In genomic region chr7:118977167-118977543, GRCm38 (mm10) we compare ENCODE assay signal across 7 mouse cellular contexts. TPM values are rescaled to one million over a fixed set of nuclear protein-coding genes. Genes with fewer than 3 reads are reported as not detected.
A peak's percentile ranks its signal among the peaks of the same experiment; 100 is the strongest.
DNase-seq lines count a peak whose midpoint lies in the region; ATAC-seq and TF ChIP-seq lines count a peak whose summit lies in the region.

No protein-coding gene starts in this region.

- H3K9me3 ChIP-seq in heart, postnatal 0 days (replicated peaks; ENCODE audit: control insufficient read depth, low read length), result no peaks in the 10 kb centered on the region
- H3K9me3 ChIP-seq in heart, embryonic 10.5 days, result no peaks in the 10 kb centered on the region
- H3K9me3 ChIP-seq in forebrain, embryonic 13.5 days (replicated peaks), result no peaks in the 10 kb centered on the region
- H3K9me3 ChIP-seq in hindbrain, embryonic 12.5 days (replicated peaks), result no peaks in the 10 kb centered on the region
- H3K9me3 ChIP-seq in midbrain, embryonic 15.5 days, result no peaks in the 10 kb centered on the region

- H3K4me2 ChIP-seq in heart, postnatal 0 days (ENCODE audit: low read depth, low read length), result no peak overlapping the region
- peak overlapping the region; percentile 42; the same call in 1 of the 2 replicates for H3K4me2 ChIP-seq in forebrain, embryonic 13.5 days
- no peak overlapping the region for H3K4me2 ChIP-seq in hindbrain, embryonic 12.5 days (replicated peaks)
- no peak overlapping the region for H3K4me2 ChIP-seq in midbrain, embryonic 15.5 days

- no peak for TF ChIP-seq EP300 in heart, postnatal 0 days (IDR thresholded peaks at IDR 0.05; ENCODE audit: low read depth)

- H3K9ac ChIP-seq in heart, postnatal 0 days (replicated peaks; ENCODE audit: low read depth, low read length), result no peak overlapping the region
- no peak overlapping the region for H3K9ac ChIP-seq in forebrain, embryonic 13.5 days
- no peak overlapping the region for H3K9ac ChIP-seq in hindbrain, embryonic 12.5 days
- H3K9ac ChIP-seq in midbrain, embryonic 15.5 days, result no peak overlapping the region

- H3K27me3 ChIP-seq in heart, postnatal 0 days (ENCODE audit: control insufficient read depth, insufficient read depth, low read length), result no peaks in the 10 kb centered on the region
- H3K27me3 ChIP-seq in heart, embryonic 10.5 days (ENCODE audit: insufficient read depth, poor library complexity, severe bottlenecking), result 0 out of 2 replicates have a peak, but pooled peaks cover 5% of the 10 kb centered on the region
- H3K27me3 ChIP-seq in forebrain, embryonic 13.5 days, result no peaks in the 10 kb centered on the region
- H3K27me3 ChIP-seq in hindbrain, embryonic 12.5 days, result no peaks in the 10 kb centered on the region
- H3K27me3 ChIP-seq in midbrain, embryonic 15.5 days (replicated peaks), result no peaks in the 10 kb centered on the region

- no peak for TF ChIP-seq CTCF in heart, postnatal 0 days (IDR thresholded peaks at IDR 0.05; ENCODE audit: low read depth)

- H3K27ac ChIP-seq in heart, postnatal 0 days (ENCODE audit: low read depth), result peak overlapping the region; percentile 36; the same call in 1 of the 2 replicates
- H3K27ac ChIP-seq in heart, embryonic 10.5 days, result no peak overlapping the region
- H3K27ac ChIP-seq in forebrain, embryonic 13.5 days, result peak overlapping the region; percentile 52
- peak overlapping the region; percentile 60 for H3K27ac ChIP-seq in hindbrain, embryonic 12.5 days
- peak overlapping the region; percentile 70 for H3K27ac ChIP-seq in midbrain, embryonic 15.5 days

- no peak overlapping the region for H3K4me3 ChIP-seq in heart, postnatal 0 days (ENCODE audit: low read depth, low read length)
- H3K4me3 ChIP-seq in heart, embryonic 10.5 days, result no peak overlapping the region
- no peak overlapping the region for H3K4me3 ChIP-seq in forebrain, embryonic 13.5 days
- no peak overlapping the region for H3K4me3 ChIP-seq in hindbrain, embryonic 12.5 days
- H3K4me3 ChIP-seq in midbrain, embryonic 15.5 days, result no peak overlapping the region

- H3K36me3 ChIP-seq in heart, postnatal 0 days (replicated peaks; ENCODE audit: control insufficient read depth, insufficient read depth, low read length), result peaks cover 30% of the 10 kb centered on the region
- peaks cover 6% of the 10 kb centered on the region; the same call in 1 of the 2 replicates for H3K36me3 ChIP-seq in heart, embryonic 10.5 days
- peaks cover 76% of the 10 kb centered on the region for H3K36me3 ChIP-seq in forebrain, embryonic 13.5 days (ENCODE audit: poor library complexity, severe bottlenecking)
- H3K36me3 ChIP-seq in hindbrain, embryonic 12.5 days, result peaks cover 38% of the 10 kb centered on the region
- no peaks in the 10 kb centered on the region for H3K36me3 ChIP-seq in midbrain, embryonic 15.5 days (replicated peaks)

- peaks cover 23% of the 10 kb centered on the region for H3K4me1 ChIP-seq in heart, postnatal 0 days (ENCODE audit: control insufficient read depth, insufficient read depth)
- H3K4me1 ChIP-seq in heart, embryonic 10.5 days, result peaks cover 20% of the 10 kb centered on the region
- peaks cover 45% of the 10 kb centered on the region for H3K4me1 ChIP-seq in forebrain, embryonic 13.5 days
- peaks cover 53% of the 10 kb centered on the region for H3K4me1 ChIP-seq in hindbrain, embryonic 12.5 days
- peaks cover 15% of the 10 kb centered on the region; the same call in 1 of the 2 replicates for H3K4me1 ChIP-seq in midbrain, embryonic 15.5 days

- WGBS in heart, postnatal 0 days, result 77% methylated on average over 10 of the region's 10 CpGs
- WGBS in heart, embryonic 10.5 days, result 85% methylated on average over 10 of the region's 10 CpGs
- 75% methylated on average over 10 of the region's 10 CpGs for WGBS in forebrain, embryonic 13.5 days
- WGBS in hindbrain, embryonic 12.5 days, result 79% methylated on average over 10 of the region's 10 CpGs
- WGBS in midbrain, embryonic 15.5 days, result 69% methylated on average over 10 of the region's 10 CpGs

- ATAC-seq in heart, postnatal 0 days (ENCODE audit: insufficient read depth, low read depth), result no peak
- no peak; the same call in 1 of the 2 replicates for ATAC-seq in forebrain, embryonic 13.5 days
- no peak for ATAC-seq in hindbrain, embryonic 12.5 days (ENCODE audit: low FRiP score)
- no peak for ATAC-seq in midbrain, embryonic 15.5 days (replicated peaks)
- no peak for ATAC-seq in activated CD4-positive, CD25-positive, alpha-beta regulatory T cell, adult 4 months

- DNase-seq in heart, postnatal 0 days (ENCODE audit: low spot score), result no peak
- no peak for DNase-seq in heart, embryonic 10.5 days (ENCODE audit: low spot score)
- no peak for DNase-seq in ovary, postnatal 36 days (ENCODE audit: low spot score)

RNA-seq across cellular contexts. Expression of gene Gprc5b, which starts 17.9 kb away (rescaled TPM):
- total RNA-seq in heart, postnatal 0 days (2014; rRNA removed; ENCODE audit: low replicate concordance), result 33.2 and 39.7 TPM in 2 replicates
- polyA plus RNA-seq in heart, postnatal 0 days (2015; fragmentation: Nextera tagmentation; extraction: Ambion mirVana), result 3.6 and 3.9 TPM in 2 replicates
- 2.8 and 3.0 TPM in 2 replicates for polyA plus RNA-seq in heart, embryonic 10.5 days (2016; fragmentation: Nextera tagmentation; extraction: Ambion mirVana)
- polyA plus RNA-seq in forebrain, embryonic 13.5 days (2015; fragmentation: Nextera tagmentation; extraction: Ambion mirVana), result 8.4 and 9.7 TPM in 2 replicates
- polyA plus RNA-seq in hindbrain, embryonic 12.5 days (2016; fragmentation: Nextera tagmentation; extraction: Ambion mirVana), result 12.9 and 13.2 TPM in 2 replicates
- polyA plus RNA-seq in midbrain, embryonic 15.5 days (2015; fragmentation: Nextera tagmentation; extraction: Ambion mirVana), result 6.1 TPM in 2 replicates
- 1 to 10 TPM; 1.5 to 2.3 TPM for polyA plus RNA-seq in activated CD4-positive, CD25-positive, alpha-beta regulatory T cell, adult 4 months (2017; shearing (Covaris generic))
